Mouse (Mus musculus) MEL (cell line): ENCODE measurements around the gene Cenpm. TPM values are rescaled to one million over a fixed set of nuclear protein-coding genes. Genes with fewer than 3 reads are reported as not detected.
A peak's percentile ranks its signal among the peaks of the same experiment; 100 is the strongest.

Experiments used
- DNase-seq: peaks from one replicate; pipeline ENCODE4 v3.0.0; 2011; ENCODE audit warnings: low read depth, low spot score
- H3K27ac ChIP-seq: 2 replicates; pipeline ENCODE4 v1.5.1; 2012; ENCODE audit warnings: low read depth, mild to moderate bottlenecking, control low read depth, low read length, moderate library complexity; ENCODE audit not compliant: control insufficient read depth
- H3K27me3 ChIP-seq, 2 experiments: fragments of 150-350 bp in 1 of 2; sonication (generic) in 1 of 2; 2 replicates each; pipeline ENCODE4 v1.6.1; 2012; ENCODE audit warnings: low read length in 2 of 2, mild to moderate bottlenecking in 2 of 2, improper control_type of control experiment in 1 of 2, moderate library complexity in 1 of 2; ENCODE audit not compliant: insufficient read depth in 2 of 2, control insufficient read depth in 1 of 2
- H3K36me3 ChIP-seq, 2 experiments: 2 replicates each; pipeline ENCODE4 v1.6.1; 2012 to 2014; ENCODE audit warnings: low read length in 2 of 2, improper control_type of control experiment in 1 of 2, inconsistent platforms in 1 of 2, mild to moderate bottlenecking in 1 of 2; ENCODE audit not compliant: insufficient read depth in 2 of 2, control insufficient read depth in 1 of 2
- H3K4me1 ChIP-seq, 2 experiments: fragments of 150-350 bp in 1 of 2; sonication (generic) in 1 of 2; 2 replicates each; pipeline ENCODE4 v1.6.1; 2012; ENCODE audit warnings: low read length in 2 of 2, improper control_type of control experiment in 1 of 2, mild to moderate bottlenecking in 1 of 2; ENCODE audit not compliant: insufficient read depth in 2 of 2, control insufficient read depth in 1 of 2
- H3K4me3 ChIP-seq, 2 experiments: fragments of 150-350 bp in 1 of 2; sonication (generic) in 1 of 2; 2 replicates each; pipeline ENCODE4 v1.5.1; 2012; ENCODE audit warnings: low read depth in 2 of 2, low read length in 2 of 2, mild to moderate bottlenecking in 2 of 2, moderate library complexity in 2 of 2, control low read depth in 1 of 2, improper control_type of control experiment in 1 of 2; ENCODE audit not compliant: control insufficient read depth in 1 of 2, insufficient read depth in 1 of 2
- H3K79me2 ChIP-seq: 2 replicates; pipeline ENCODE4 v1.6.1; 2012; ENCODE audit warnings: mild to moderate bottlenecking, low read length, moderate library complexity; ENCODE audit not compliant: control insufficient read depth, poor library complexity, insufficient read depth
- H3K9ac ChIP-seq: 2 replicates; pipeline ENCODE4 v1.6.1; 2012; ENCODE audit warnings: low read depth, mild to moderate bottlenecking, control low read depth, low read length, moderate library complexity; ENCODE audit not compliant: control insufficient read depth, poor library complexity, severe bottlenecking
- H3K9me3 ChIP-seq: fragments of 150-350 bp; sonication (generic); replicated peaks from 2 replicates; pipeline ENCODE4 v1.6.1; 2012; ENCODE audit warnings: mild to moderate bottlenecking, low read length, improper control_type of control experiment, moderate library complexity; ENCODE audit not compliant: insufficient read depth
- CHD1 ChIP-seq: IDR thresholded peaks from 2 replicates; pipeline ENCODE4 v1.6.1; 2012; ENCODE audit warnings: low read depth, mild to moderate bottlenecking, inconsistent platforms, low read length, improper control_type of control experiment
- CTCF ChIP-seq, 3 experiments: IDR thresholded peaks in 2 of 3; conservative IDR thresholded peaks in 1 of 3; 2 replicates each; pipeline ENCODE4 v1.5.1; 2011 to 2012; ENCODE audit warnings: low read length in 3 of 3, low read depth in 2 of 3, mild to moderate bottlenecking in 2 of 3, improper control_type of control experiment in 1 of 3, inconsistent platforms in 1 of 3, mixed read lengths in 1 of 3, moderate library complexity in 1 of 3; ENCODE audit not compliant: control insufficient read depth in 1 of 3, insufficient read depth in 1 of 3, poor library complexity in 1 of 3, severe bottlenecking in 1 of 3
- ELF1 ChIP-seq: IDR thresholded peaks from 2 replicates; pipeline ENCODE4 v1.6.1; 2014; ENCODE audit warnings: low read depth, mild to moderate bottlenecking, inconsistent platforms, low read length, improper control_type of control experiment, moderate library complexity
- EP300 ChIP-seq, 2 experiments: IDR thresholded peaks; 2 replicates each; pipeline ENCODE4 v1.6.1; 2011; ENCODE audit warnings: improper control_type of control experiment in 2 of 2, low read length in 2 of 2, low read depth in 1 of 2, mild to moderate bottlenecking in 1 of 2
- ETS1 ChIP-seq: IDR thresholded peaks from 2 replicates; pipeline ENCODE4 v1.6.1; 2012; ENCODE audit warnings: low read depth, mild to moderate bottlenecking, inconsistent platforms, low read length, improper control_type of control experiment, moderate library complexity
- GABPA ChIP-seq: IDR thresholded peaks from 2 replicates; pipeline ENCODE4 v1.6.1; 2012; ENCODE audit warnings: low read depth, mild to moderate bottlenecking, inconsistent platforms, low read length, improper control_type of control experiment, moderate library complexity
- GATA1 ChIP-seq: IDR thresholded peaks from 2 replicates; pipeline ENCODE4 v1.6.1; 2011; ENCODE audit warnings: low read depth, low read length, improper control_type of control experiment
- HCFC1 ChIP-seq: IDR thresholded peaks from 2 replicates; pipeline ENCODE4 v1.6.1; 2012; ENCODE audit warnings: low read depth, mild to moderate bottlenecking, inconsistent platforms, low read length, improper control_type of control experiment, moderate library complexity
- JUND ChIP-seq: IDR thresholded peaks from 2 replicates; pipeline ENCODE4 v1.6.1; 2011; ENCODE audit warnings: low read depth, mild to moderate bottlenecking, improper control_type of control experiment, low read length
- KAT2A ChIP-seq: conservative IDR thresholded peaks from 2 replicates; pipeline ENCODE4 v1.6.1; 2012; ENCODE audit warnings: low read depth, low read length, improper control_type of control experiment, inconsistent platforms
- MAFK ChIP-seq: IDR thresholded peaks from 2 replicates; pipeline ENCODE4 v1.6.1; 2011; ENCODE audit warnings: low read depth, mild to moderate bottlenecking, low read length, improper control_type of control experiment, borderline replicate concordance
- MAZ ChIP-seq: IDR thresholded peaks from 2 replicates; pipeline ENCODE4 v1.6.1; 2012; ENCODE audit warnings: low read depth, mild to moderate bottlenecking, inconsistent platforms, low read length, improper control_type of control experiment
- MEF2A ChIP-seq: IDR thresholded peaks from 2 replicates; pipeline ENCODE4 v1.6.1; 2014; ENCODE audit warnings: low read depth, mild to moderate bottlenecking, inconsistent platforms, low read length, improper control_type of control experiment; ENCODE audit not compliant: poor library complexity, insufficient replicate concordance, severe bottlenecking; ENCODE audit errors: extremely low read depth
- MYB ChIP-seq: IDR thresholded peaks from 2 replicates; pipeline ENCODE4 v1.6.1; 2011; ENCODE audit warnings: mild to moderate bottlenecking, low read depth, low read length, improper control_type of control experiment
- MYC ChIP-seq: IDR thresholded peaks from 2 replicates; pipeline ENCODE4 v1.6.1; 2011; ENCODE audit warnings: low read depth, mild to moderate bottlenecking, low read length, improper control_type of control experiment, moderate library complexity
- POLR2A ChIP-seq, 2 experiments: IDR thresholded peaks; 2 replicates each; pipeline ENCODE4 v1.6.1; 2011 to 2012; ENCODE audit warnings: low read length in 2 of 2, mild to moderate bottlenecking in 2 of 2, control low read depth in 1 of 2, improper control_type of control experiment in 1 of 2, low read depth in 1 of 2, moderate library complexity in 1 of 2; ENCODE audit not compliant: control insufficient read depth in 1 of 2, insufficient read depth in 1 of 2, poor library complexity in 1 of 2
- POLR2AphosphoS5 ChIP-seq: IDR thresholded peaks from 2 replicates; pipeline ENCODE4 v1.6.1; 2012; ENCODE audit warnings: low read depth, borderline replicate concordance, mild to moderate bottlenecking, inconsistent platforms, low read length, moderate library complexity, mixed read lengths
- RAD21 ChIP-seq: IDR thresholded peaks from 2 replicates; pipeline ENCODE4 v1.6.1; 2011; ENCODE audit warnings: mild to moderate bottlenecking, low read depth, low read length, improper control_type of control experiment
- RCOR1 ChIP-seq: IDR thresholded peaks from 2 replicates; pipeline ENCODE4 v1.6.1; 2012; ENCODE audit warnings: low read depth, mild to moderate bottlenecking, inconsistent platforms, low read length, improper control_type of control experiment
- SIN3A ChIP-seq: IDR thresholded peaks from 2 replicates; pipeline ENCODE4 v1.6.1; 2012; ENCODE audit warnings: low read length, improper control_type of control experiment, inconsistent platforms
- SMC3 ChIP-seq: IDR thresholded peaks from 2 replicates; pipeline ENCODE4 v1.6.1; 2011; ENCODE audit warnings: low read depth, low read length, improper control_type of control experiment
- TAL1 ChIP-seq: IDR thresholded peaks from 2 replicates; pipeline ENCODE4 v1.6.1; 2012; ENCODE audit warnings: mild to moderate bottlenecking, inconsistent platforms, low read length, moderate library complexity, mixed read lengths
- TBP ChIP-seq: IDR thresholded peaks from 2 replicates; pipeline ENCODE4 v1.8.0; 2011; ENCODE audit warnings: low read depth, low read length, improper control_type of control experiment
- TCF12 ChIP-seq: IDR thresholded peaks from 2 replicates; pipeline ENCODE4 v1.6.1; 2014; ENCODE audit warnings: low read depth, mild to moderate bottlenecking, inconsistent platforms, low read length, improper control_type of control experiment, moderate library complexity
- UBTF ChIP-seq: IDR thresholded peaks from 2 replicates; pipeline ENCODE4 v1.6.1; 2012; ENCODE audit warnings: low read depth, mild to moderate bottlenecking, inconsistent platforms, low read length, improper control_type of control experiment, moderate library complexity, borderline replicate concordance; ENCODE audit not compliant: insufficient read depth
- USF1 ChIP-seq: IDR thresholded peaks from 2 replicates; pipeline ENCODE4 v1.6.1; 2014; ENCODE audit warnings: low read depth, mild to moderate bottlenecking, inconsistent platforms, low read length, improper control_type of control experiment, moderate library complexity
- USF2 ChIP-seq, 2 experiments: IDR thresholded peaks; 2 replicates each; pipeline ENCODE4 v1.6.1; 2011 to 2012; ENCODE audit warnings: improper control_type of control experiment in 2 of 2, low read length in 2 of 2, borderline replicate concordance in 1 of 2, inconsistent platforms in 1 of 2, low read depth in 1 of 2, mild to moderate bottlenecking in 1 of 2; ENCODE audit not compliant: insufficient read depth in 1 of 2
- ZC3H11A ChIP-seq: IDR thresholded peaks from 2 replicates; pipeline ENCODE4 v1.6.1; 2012; ENCODE audit warnings: low read depth, mild to moderate bottlenecking, inconsistent platforms, low read length, improper control_type of control experiment
- ZKSCAN1 ChIP-seq: IDR thresholded peaks from 2 replicates; pipeline ENCODE4 v1.6.1; 2012; ENCODE audit warnings: low read depth, mild to moderate bottlenecking, inconsistent platforms, low read length, improper control_type of control experiment, moderate library complexity
- ZNF384 ChIP-seq: IDR thresholded peaks from 2 replicates; pipeline ENCODE4 v1.6.1; 2012; ENCODE audit warnings: low read depth, mild to moderate bottlenecking, inconsistent platforms, low read length, improper control_type of control experiment
- polyA plus RNA-seq, 2 experiments: library from polyadenylated mRNA; stranded (reverse) in 1 of 2; unstranded in 1 of 2; fragments of >175 nt in 1 of 2; fragments of >200 nt in 1 of 2; gene quantifications; 2 replicates each; pipeline versions ENCODE4 v1.2.1 to v1.2.4; 2012; ENCODE audit warnings: low replicate concordance in 2 of 2, low read depth in 1 of 2; ENCODE audit not compliant: insufficient read length in 2 of 2, insufficient read depth in 1 of 2, missing spikeins in 1 of 2
- total RNA-seq: library from RNA; depleted of rRNA; stranded (reverse); fragments of 300-350 nt; gene quantifications from 2 replicates; pipeline ENCODE4 v1.2.3, GENCODE M21; 2012

The Cenpm gene
- total and polyA plus RNA-seq, 3 experiments: 23.7 to 56.3 TPM; not detected in 1

DNA sequence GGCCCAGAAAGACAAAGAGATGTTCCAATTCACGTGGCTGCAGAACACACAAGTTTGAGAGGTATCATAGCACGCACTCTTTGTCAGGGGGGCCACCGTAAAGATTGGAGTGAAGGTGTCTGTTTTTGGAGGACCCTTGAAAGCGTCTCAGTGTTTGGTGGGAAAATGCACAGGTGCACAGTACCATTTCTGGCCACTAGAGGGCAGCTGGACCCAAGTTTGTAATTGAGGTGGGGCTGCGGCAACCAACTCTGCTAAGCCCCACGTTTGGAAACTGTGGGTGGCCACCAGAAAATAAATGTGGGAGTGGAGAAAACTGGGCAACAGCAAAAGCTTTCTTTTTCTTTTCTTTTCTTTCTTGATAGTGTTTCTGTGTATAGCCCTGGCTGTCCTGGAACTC is 21.8 kb upstream of the Cenpm start:
- Histone ChIP-seq H3K36me3 (no peaks in the 10 kb centered on the region), H3K4me1 (no peaks in the 10 kb centered on the region), H3K79me2 (no peaks in the 10 kb centered on the region), H3K27me3 (no peaks in the 10 kb centered on the region), H3K9me3 (no peaks in the 10 kb centered on the region), H3K4me3 (no peak overlapping the region), H3K9ac (no peak overlapping the region), H3K27ac (no peak overlapping the region)
- TF ChIP-seq SMC3: peak; percentile 85
- no peak for TF ChIP-seq MAFK
- peak; percentile 94 for TF ChIP-seq RAD21
- peak; percentile 81 for TF ChIP-seq ZC3H11A
- no peak for TF ChIP-seq ETS1
- TF ChIP-seq CTCF (IDR thresholded peaks at IDR 0.05 in 2 of 3, conservative IDR thresholded peaks at IDR 0.05 in 1 of 3; ENCODE audit: control insufficient read depth in 1 of 3, insufficient read depth in 1 of 3, low read depth in 2 of 3, low read length in 3 of 3, poor library complexity in 1 of 3, severe bottlenecking in 1 of 3): peak; percentile 89 to 92 (median 92)
- TF ChIP-seq CHD1: no peak
- peak; percentile 60 for DNase-seq

- no peak overlapping the region for H3K27ac ChIP-seq
- DNase-seq: peak; percentile 79
- H3K27me3 ChIP-seq: peaks cover 0 to 4% of the 10 kb centered on the region in 2 experiments; a peak in 1 of 4 replicates
- H3K79me2 ChIP-seq: no peaks in the 10 kb centered on the region
- H3K36me3 ChIP-seq: no peaks in the 10 kb centered on the region
- H3K9ac ChIP-seq: no peak overlapping the region
- H3K4me3 ChIP-seq: no peak overlapping the region
- no peaks in the 10 kb centered on the region for H3K4me1 ChIP-seq
- no peaks in the 10 kb centered on the region for H3K9me3 ChIP-seq
- TF ChIP-seq POLR2AphosphoS5 (no peak), CTCF (IDR thresholded peaks at IDR 0.05 in 2 of 3, conservative IDR thresholded peaks at IDR 0.05 in 1 of 3; ENCODE audit: control insufficient read depth in 1 of 3, insufficient read depth in 1 of 3, low read depth in 2 of 3, low read length in 3 of 3, poor library complexity in 1 of 3, severe bottlenecking in 1 of 3) (peak in 2 of 3 experiments; percentile 96 to 100; a peak in 5 of 6 replicates), USF2 (IDR thresholded peaks at IDR 0.05; ENCODE audit: borderline replicate concordance in 1 of 2, insufficient read depth in 1 of 2, low read depth in 1 of 2, low read length in 2 of 2) (no peak), SMC3 (peak; percentile 88), TAL1 (no peak), ZKSCAN1 (no peak), RCOR1 (no peak), GATA1 (no peak), MEF2A (no peak), GABPA (no peak), ELF1 (no peak), POLR2A (IDR thresholded peaks at IDR 0.05; ENCODE audit: control insufficient read depth in 1 of 2, insufficient read depth in 1 of 2, low read depth in 1 of 2, low read length in 2 of 2, poor library complexity in 1 of 2) (no peak), ETS1 (no peak), ZNF384 (peak; percentile 50; the same call in 1 of the 2 replicates), MAZ (no peak), UBTF (no peak), MYC (no peak), EP300 (IDR thresholded peaks at IDR 0.05; ENCODE audit: low read depth in 1 of 2, low read length in 2 of 2) (no peak), RAD21 (peak; percentile 41), TCF12 (no peak; the same call in 1 of the 2 replicates), USF1 (no peak), MYB (no peak), ZC3H11A (peak; percentile 28; the same call in 1 of the 2 replicates), SIN3A (no peak), JUND (no peak), TBP (no peak), HCFC1 (no peak), KAT2A (no peak), MAFK (no peak)
Measured at GRCm38 (mm10) chr15:82259510-82259909, 15.0 kb upstream of the Cenpm start.
